Mouse (Mus musculus) left cerebral cortex, adult 9 months (tissue): ENCODE results near the gene Serac1.
"Not testable (repeated sequence)": the region's sequence is repeated elsewhere in the genome, so short reads cannot be mapped to it uniquely, and the experiment has no call there.

Experiments used
- DNase-seq, 2 experiments: peaks; one replicate each; pipeline ENCODE4 v3.0.0; 2022; ENCODE audit warnings: low spot score in 2 of 2

Gene Serac1

DNA sequence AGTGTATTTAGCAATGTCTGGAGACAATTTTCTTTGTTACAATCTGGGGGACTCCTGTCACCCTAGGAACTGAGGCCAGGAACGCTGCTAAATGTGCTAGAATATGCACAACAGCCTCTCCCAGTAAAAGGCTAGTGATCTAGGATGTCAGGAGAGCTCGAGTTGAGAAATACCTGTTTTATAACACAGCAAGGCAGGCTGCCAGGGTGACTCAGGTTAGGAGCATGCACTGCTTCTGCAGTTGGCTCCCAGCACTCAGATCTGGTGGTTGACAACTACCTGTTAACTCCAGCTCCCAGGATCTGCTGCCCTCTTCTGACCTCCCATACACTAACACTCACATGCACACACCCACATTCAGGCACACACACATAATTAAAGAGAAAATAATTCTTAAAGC, 13.5 kb downstream of the Serac1 start:
- no peak for DNase-seq

- no peak for DNase-seq
Observed at GRCm38 (mm10) chr17:6063532-6063931, 16.0 kb downstream of the Serac1 start.

DNA sequence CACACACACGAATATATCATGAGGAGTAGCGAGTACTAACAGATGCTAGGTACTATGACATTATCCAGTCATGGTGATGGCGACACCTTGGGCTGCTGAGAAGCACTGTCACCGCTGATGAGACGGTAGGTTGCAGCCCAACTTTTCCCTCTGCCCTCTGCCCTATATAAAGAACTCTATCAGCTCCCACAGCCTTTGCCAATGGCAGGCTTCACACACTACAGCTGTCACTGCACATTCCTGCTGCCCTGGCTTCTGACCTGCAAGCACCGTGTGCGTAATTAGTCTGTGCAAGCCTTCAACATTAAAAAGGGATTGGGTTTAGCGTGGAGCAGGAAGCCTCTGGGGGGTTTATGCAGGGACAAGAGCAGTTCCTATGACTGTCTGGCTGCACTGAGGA, 16.7 kb downstream of the Serac1 start:
- DNase-seq: no peak

- DNase-seq: peak in 1 of 2 experiments; percentile 50
Observed at GRCm38 (mm10) chr17:6054934-6055355, 24.6 kb downstream of the Serac1 start.

DNA sequence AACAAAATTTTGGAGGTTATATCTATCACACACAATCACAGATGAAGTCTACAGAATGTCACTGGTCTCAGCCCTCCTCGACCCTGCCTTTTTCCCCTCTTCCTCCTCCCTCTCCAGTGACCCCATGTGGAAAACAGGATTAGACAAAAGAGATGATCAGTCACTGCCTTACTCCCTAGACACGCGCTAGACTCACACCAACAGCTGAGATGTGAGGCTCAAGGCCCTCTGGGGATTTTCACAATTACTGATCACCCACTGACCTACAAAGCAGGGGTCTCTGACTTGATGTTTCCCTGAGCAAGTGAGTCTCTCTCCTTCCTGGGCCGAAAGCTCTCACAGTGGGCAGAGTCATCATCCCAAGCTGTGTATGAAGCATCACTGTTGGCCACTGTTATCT, 26.7 kb downstream of the Serac1 start:
- no peak for DNase-seq

DNA sequence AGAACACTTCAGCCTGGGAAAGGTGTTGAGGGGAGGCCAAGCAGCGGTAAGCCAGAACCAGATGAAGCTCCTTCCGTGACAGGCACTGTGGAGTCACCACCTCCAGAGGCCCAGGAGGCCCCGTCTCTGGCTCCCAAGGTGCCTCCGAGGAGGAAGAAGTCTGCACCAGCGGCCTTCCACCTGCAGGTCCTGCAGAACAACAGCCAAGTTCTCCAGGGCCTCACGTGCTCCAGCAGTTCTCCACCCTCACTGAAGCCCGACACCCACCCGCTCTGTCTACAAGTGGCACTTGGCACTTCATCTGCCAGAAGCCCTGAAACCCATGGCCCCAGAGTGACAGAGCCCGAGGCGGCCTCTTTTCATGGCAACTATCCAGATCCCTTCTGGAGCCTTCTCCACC, 42.0 kb downstream of the Serac1 start:
- DNase-seq: no peak

- no peak for DNase-seq
Observed at GRCm38 (mm10) chr17:6036872-6037271, 42.7 kb downstream of the Serac1 start.

DNA sequence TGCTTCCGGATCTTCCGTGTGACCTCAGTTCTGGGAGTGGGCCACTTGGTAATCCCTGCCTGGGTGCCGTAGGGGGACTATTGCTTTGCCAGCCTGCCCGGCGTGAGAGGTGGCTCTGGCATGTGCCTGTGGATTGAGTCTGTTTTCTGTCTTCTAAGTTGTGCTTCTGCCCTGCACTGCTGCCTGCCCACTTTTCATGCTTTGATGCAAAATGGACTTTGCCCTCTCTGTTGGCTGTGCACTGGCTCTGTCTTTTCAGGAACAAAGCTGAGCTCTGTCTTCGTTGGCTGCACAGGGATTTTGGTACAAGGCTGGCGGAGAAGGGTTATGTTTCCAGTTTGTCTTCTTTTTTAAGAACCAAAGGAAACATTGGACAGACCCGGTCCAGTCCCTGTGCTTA, 43.1 kb downstream of the Serac1 start:
- no peak for DNase-seq

GRCm38 (mm10) chr17:6035661-6036060, 43.9 kb downstream of the Serac1 start:
- DNase-seq: no peak

DNA sequence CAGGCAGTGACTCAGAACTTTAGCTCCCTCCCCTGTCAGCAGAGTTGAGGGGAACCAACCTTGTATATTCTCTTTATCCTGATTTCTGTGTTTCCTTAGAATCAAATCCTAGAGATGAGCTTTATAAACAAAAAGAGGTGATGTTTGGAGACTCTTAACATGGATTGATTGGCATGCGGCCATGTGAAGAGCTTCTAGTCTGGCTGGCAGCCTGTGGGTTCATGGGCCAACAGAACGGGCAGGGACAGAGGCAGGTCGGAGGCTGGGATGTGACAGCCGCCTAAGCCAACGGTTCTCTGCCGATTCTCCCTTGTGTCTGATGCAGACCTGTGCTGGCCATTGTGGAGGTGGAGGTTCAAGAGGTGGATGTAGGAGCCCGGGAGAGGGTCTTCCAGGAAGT, 53.7 kb downstream of the Serac1 start:
- DNase-seq: no peak

DNA sequence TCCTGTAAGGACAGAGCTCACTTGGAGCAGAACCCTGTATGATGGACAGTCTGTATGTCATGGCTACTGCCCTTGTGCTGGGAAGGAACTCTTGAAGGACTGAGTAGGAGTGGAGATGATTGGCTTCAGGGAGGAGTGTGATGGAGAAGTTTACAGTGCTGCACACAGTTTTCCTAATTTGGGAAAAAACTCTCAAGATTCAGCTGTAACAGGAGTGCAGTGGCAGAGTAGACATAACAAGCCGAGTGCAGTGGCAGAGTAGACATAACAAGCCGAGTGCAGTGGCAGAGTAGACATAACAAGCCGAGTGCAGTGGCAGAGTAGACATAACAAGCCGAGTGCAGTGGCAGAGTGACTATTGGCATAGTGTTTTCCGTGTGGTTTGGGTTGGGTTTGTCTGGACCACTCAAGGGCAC, 58.2 kb downstream of the Serac1 start:
- DNase-seq: not testable (repeated sequence)

- DNase-seq: no peak
Observed at GRCm38 (mm10) chr17:6020636-6021035, 58.9 kb downstream of the Serac1 start.

- no peak for DNase-seq
Observed at GRCm38 (mm10) chr17:6019776-6020175, 59.8 kb downstream of the Serac1 start.

DNA sequence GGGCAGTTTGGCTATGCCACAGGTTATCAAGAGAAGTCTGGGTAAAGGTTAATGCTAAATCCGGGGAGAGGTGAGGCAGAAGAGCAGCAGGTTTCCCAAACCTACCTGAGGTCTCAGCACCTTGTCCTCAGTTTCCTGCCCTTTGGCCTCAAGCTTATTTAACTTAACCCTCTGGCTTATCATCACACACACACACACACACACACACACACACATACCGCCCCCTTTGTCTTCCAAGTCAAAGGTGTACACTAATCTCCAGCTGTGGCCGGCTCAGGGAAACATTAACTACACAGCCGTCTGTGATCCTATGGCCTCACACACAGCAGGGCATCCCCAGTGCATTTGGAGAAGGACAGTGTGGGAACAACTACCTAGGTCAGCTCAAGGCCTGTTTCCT, 61.2 kb downstream of the Serac1 start:
- DNase-seq: no peak

DNA sequence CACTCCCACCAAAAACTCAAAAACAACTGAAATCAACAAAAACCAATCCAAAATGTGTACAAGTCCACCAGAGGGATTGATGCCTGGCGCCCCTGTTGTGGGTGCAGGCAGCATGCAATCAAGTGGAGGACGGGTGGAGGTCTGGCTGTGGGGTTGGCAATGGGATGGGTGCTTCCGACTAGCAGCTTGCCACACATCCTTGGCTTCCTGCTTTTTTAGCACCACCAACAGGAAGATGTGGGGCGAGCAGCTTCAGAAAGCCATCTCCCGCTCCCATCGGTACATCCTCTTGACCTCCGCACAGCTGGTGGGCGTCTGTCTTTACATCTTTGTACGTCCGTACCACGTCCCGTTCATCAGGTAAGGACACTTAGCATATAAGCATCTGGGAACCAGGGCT, 62.3 kb downstream of the Serac1 start:
- no peak for DNase-seq

DNA sequence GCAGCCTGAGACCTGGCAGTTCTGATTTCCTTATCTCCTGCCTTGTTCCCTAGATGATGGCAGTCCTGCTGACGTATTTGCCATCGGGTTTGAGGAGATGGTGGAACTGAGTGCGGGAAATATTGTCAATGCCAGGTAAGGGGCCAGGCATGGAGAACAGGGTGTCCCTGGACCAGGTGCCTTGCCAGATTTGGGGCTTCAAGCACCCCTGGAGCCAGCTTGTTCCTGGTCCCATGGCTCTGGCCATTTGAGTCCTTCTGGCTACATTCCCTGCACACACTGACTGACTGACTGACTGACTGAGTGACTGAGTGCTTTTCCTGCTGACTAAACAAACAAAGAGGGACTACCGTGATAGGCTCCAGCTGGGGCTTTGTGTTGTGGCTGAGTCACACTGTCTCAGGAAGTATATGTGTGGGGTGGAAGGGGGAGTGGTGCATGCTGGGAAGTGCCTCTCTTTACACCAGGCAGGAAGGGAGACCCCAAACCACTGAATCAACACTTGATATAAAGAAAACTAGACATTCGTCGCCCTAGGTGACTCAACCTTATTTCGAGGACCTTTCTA, 63.2 kb downstream of the Serac1 start:
- DNase-seq: no peak

DNA sequence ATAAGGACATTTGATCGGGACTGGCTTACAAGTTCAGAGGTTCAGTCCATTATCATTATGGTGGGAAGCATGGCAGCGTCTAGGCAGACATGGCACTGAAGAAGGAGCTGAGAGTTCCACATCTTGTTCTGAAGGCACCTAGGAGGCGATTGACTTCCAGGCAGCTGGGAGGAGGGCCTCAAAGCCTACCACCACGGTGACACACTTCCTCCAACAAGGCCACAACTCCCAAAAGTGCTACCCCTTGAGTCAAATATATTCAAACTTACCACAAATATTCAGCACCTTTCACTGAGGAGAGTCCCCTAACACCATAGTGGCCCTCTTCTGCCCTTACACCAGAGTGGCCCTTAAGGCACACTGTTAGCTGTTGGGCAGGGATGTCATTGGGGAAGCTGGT, 64.6 kb downstream of the Serac1 start:
- no peak for DNase-seq

DNA sequence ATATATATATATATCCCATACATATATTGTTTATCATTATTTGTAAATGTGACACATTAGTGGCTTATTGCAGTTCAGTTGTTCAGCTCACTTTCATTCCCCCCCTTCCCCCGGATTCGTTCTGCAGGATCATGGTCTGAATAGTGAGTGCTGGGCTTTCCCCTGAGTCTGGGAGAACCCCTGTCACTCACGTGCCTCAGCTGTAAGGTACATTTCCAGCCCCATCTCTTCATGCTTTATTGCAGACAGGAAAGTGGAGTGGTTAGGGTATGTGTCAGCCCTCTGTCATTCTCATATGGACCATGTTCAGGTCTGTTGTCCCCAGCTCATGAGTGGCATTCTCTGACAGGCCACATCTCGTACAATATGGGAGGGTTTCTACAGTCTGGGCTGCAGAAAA, 66.5 kb downstream of the Serac1 start:
- no peak for DNase-seq

DNA sequence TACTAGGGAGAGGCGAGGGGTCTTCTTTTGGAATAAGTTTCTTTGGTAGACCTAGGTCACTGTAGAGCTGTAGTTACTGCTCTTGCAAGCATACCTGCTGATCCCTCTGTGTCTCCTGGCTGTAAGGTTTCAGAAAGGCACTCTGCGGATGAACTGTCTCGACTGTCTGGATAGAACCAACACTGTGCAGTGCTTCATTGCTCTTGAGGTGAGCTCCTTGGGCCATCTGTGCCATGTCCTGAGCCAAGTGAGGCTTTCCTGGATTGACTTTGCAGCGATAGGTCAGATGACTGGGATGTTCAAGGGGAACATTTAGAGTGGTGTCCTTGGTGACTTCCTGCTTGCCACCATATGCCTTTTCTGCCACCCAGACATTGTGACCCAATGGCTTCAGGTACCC, 69.9 kb downstream of the Serac1 start:
- no peak for DNase-seq

- DNase-seq: no peak
Observed at GRCm38 (mm10) chr17:6008590-6008989, 71.0 kb downstream of the Serac1 start.

DNA sequence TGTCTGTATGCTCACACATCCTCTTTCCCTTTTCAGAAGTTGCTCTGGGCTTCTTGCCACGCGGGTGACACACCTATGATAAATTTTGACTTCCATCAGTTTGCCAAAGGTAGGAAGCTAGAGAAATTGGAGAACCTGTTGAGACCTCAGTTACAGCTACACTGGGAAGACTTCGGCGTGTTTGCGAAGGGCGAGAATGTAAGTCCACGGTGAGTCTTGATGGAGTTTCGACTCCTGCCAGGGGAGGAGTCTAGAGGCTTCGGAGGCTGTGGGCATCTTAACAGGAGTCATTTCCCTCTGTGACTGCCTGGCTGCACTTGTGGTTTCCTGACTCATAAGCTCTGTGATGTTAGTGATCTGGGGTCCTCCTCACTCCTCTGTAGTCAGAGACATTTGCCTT, 71.6 kb downstream of the Serac1 start:
- DNase-seq: no peak

DNA sequence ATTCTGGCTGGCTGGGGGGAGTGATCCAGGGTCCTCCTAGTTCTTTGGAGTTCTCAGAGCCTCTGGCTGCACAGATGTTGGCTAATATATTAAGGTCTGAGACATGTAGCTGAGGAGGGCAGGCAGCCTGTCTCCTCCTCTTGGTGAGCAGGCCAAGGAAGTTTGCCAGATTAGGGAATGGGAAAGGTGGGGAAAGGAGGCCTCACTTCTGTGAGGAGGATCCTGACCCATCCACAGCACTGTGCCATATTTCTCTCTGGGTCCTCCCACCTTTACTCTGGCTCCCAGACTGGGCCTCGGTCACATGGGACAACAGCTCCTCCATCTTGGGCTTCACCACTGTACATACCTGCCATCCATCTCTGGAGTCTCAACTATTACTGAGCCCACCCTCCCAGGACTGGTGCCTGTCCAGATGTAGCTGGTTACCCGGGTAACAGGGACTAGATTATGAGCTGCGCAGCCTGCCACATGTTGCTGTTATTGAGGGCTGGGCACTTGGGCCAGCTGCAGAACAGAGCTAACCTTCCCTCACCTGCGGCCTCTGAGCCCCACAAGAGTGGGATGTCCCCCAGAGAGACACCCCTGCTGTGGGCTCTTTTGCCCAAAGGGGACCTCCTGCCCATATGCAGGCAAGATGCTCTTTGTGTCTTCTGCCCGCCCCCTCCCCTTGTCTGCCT, 72.3 kb downstream of the Serac1 start:
- DNase-seq: no peak

DNA sequence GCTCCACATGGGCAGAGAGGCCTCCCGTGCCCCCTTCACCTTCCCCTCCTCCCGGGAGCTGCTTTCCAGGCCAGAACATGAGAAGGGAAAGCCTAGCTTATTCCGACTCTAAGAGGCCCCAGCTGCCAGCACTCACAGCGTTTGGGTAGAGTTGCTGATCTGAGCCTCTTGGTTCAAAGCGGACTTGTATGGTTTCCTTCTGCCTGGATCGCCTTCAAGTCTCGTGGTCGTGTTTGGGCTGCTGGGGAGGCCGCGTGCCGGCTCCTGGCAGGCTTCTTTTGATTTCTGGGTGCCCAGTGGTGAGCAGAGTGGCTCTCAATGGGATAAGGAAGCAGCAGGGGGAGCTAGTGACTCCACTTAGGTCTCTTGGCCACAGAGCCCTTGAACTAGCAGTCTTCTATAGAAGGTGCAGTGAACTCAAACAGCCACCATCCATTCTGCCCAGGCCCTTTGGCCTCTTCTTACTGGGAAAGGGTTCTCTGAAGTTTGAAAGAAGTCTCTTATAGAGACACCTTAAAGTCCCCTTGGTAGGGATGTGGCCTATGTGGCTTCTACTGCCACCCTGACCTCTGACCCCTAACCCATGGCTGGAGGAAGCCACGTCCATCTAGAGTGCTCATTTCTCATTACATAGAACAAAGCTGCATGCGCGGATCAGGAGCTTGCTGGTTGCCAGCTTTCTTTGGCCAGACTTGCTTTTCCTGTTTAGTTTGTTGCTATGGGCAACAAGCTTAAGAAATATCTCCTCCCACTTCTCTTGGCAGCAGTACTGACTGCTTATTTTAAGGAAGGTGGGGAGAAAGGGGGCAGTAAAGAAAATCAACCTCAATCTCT, 73.7 kb downstream of the Serac1 start:
- peak; percentile 73 to 85 for DNase-seq
